Mouse (Mus musculus) ES-Bruce4 (cell line): ENCODE results near the gene Gse1. TPM values are rescaled to one million over a fixed set of nuclear protein-coding genes. Genes with fewer than 3 reads are reported as not detected.
"Not testable (repeated sequence)": the region's sequence is repeated elsewhere in the genome, so short reads cannot be mapped to it uniquely, and the experiment has no call there.

ENCODE experiments used
- H3K27ac ChIP-seq: 2 replicates; pipeline ENCODE4 v1.5.1; 2012; ENCODE audit warnings: low read length, inconsistent platforms; ENCODE audit not compliant: insufficient read depth
- H3K27me3 ChIP-seq: 2 replicates; pipeline ENCODE4 v1.6.1; 2012; ENCODE audit warnings: mild to moderate bottlenecking, low read length, inconsistent platforms; ENCODE audit not compliant: control insufficient read depth, poor library complexity, insufficient read depth, severe bottlenecking
- H3K36me3 ChIP-seq: 2 replicates; pipeline ENCODE4 v1.6.1; 2012; ENCODE audit warnings: inconsistent platforms, mild to moderate bottlenecking, low read length, moderate library complexity; ENCODE audit not compliant: control insufficient read depth, poor library complexity, insufficient read depth, severe bottlenecking
- H3K4me1 ChIP-seq: one replicate; pipeline ENCODE4 v1.8.1; 2011; ENCODE audit warnings: low read length; ENCODE audit not compliant: control insufficient read depth, insufficient read depth
- H3K4me3 ChIP-seq: 2 replicates; pipeline ENCODE4 v1.5.1; 2011; ENCODE audit warnings: low read depth, mild to moderate bottlenecking, low read length
- H3K9ac ChIP-seq: 2 replicates; pipeline ENCODE4 v1.6.1; 2012; ENCODE audit warnings: low read depth, mild to moderate bottlenecking, inconsistent platforms; ENCODE audit not compliant: poor library complexity, severe bottlenecking
- H3K9me3 ChIP-seq: replicated peaks from 2 replicates; pipeline ENCODE4 v1.6.1; 2012; ENCODE audit warnings: mild to moderate bottlenecking, low read length, inconsistent platforms; ENCODE audit not compliant: control insufficient read depth, poor library complexity, insufficient read depth, severe bottlenecking
- CTCF ChIP-seq: IDR thresholded peaks from one replicate; pipeline ENCODE4 v1.8.1; 2011; ENCODE audit warnings: low read depth, low read length
- EP300 ChIP-seq: IDR thresholded peaks from 2 replicates; pipeline ENCODE4 v1.6.1; 2011; ENCODE audit warnings: low read depth, low read length; ENCODE audit not compliant: insufficient read depth
- POLR2A ChIP-seq: IDR thresholded peaks from one replicate; pipeline ENCODE4 v1.8.1; 2011; ENCODE audit warnings: low read length; ENCODE audit not compliant: insufficient read depth
- polyA plus RNA-seq: library from polyadenylated mRNA; stranded (reverse); fragments of >200 nt; gene quantifications from 2 replicates; pipeline ENCODE4 v1.2.4, GENCODE M21; 2011; ENCODE audit warnings: low read depth; ENCODE audit not compliant: missing spikeins, insufficient read depth, insufficient read length

Gse1 gene
- polyA plus RNA-seq, 1 experiment = 31.8 TPM

- H3K27me3 ChIP-seq = no peaks in the 10 kb centered on the region
- H3K9me3 ChIP-seq = no peaks in the 10 kb centered on the region
- no peak overlapping the region for H3K9ac ChIP-seq
- no peak overlapping the region for H3K27ac ChIP-seq
- H3K36me3 ChIP-seq = no peaks in the 10 kb centered on the region
- H3K4me3 ChIP-seq = no peak overlapping the region
- TF ChIP-seq POLR2A (no peak), EP300 (no peak), CTCF (no peak)
- H3K4me1 ChIP-seq = peaks cover 13% of the 10 kb centered on the region
These were observed 138.6 kb downstream of the Gse1 start for GRCm38 (mm10) chr8:120366840-120367239.

- H3K27ac ChIP-seq, H3K36me3 ChIP-seq, H3K27me3 ChIP-seq, H3K9ac ChIP-seq, H3K4me3 ChIP-seq, H3K9me3 ChIP-seq: not testable (repeated sequence)
- peaks cover 12% of the 10 kb centered on the region for H3K4me1 ChIP-seq
These were observed 139.9 kb downstream of the Gse1 start for GRCm38 (mm10) chr8:120368191-120368590.

DNA sequence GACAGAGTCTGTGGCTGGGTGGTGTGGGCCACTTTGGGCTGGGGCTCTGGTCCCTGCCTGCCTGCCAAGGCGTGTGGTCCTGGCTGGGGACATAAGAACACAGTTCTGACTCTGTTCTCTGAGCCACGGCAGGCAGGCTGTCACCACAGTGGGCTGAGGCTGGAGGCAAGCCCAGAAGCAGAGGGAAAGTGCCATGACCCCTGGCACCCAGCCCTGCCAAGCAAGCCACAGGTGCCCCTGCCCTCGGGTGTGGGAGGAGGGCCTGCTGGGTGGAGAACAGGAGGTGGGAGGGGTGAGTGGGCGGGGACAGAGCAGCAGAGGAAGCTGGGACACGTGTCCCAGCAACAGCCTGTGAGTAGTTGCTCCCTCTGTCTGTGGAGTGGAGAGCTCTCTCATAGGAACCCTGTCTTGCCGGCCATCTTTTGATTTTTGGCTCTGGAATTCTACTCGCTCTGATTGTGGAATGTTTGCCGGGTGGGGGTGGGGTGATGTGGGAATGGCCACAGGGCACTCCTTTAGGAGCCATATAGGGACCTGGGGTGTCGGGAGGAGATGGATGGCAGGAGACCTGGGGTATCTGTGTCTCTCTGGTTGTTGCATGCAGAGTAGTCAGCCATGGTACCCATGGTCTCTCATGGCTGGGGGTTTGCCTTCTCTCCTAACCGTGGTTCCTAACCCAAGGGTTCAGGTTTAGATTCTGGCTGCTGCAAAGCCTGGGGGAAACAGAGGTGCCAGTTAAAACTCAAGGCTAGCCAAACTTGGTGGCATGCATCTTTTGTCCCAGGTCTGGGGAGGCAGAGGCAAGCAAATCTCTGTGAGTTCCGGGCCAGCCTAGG lies 140.8 kb downstream of the Gse1 start:
- Histone ChIP-seq H3K4me1 (peaks cover 12% of the 10 kb centered on the region), H3K27me3 (no peaks in the 10 kb centered on the region), H3K9ac (peak overlapping the region; percentile 58), H3K36me3 (no peaks in the 10 kb centered on the region), H3K27ac (peak overlapping the region; percentile 20; the same call in 1 of the 2 replicates), H3K9me3 (no peaks in the 10 kb centered on the region), H3K4me3 (peak overlapping the region; percentile 33)
- TF ChIP-seq CTCF (peak; percentile 40), POLR2A (no peak)

DNA sequence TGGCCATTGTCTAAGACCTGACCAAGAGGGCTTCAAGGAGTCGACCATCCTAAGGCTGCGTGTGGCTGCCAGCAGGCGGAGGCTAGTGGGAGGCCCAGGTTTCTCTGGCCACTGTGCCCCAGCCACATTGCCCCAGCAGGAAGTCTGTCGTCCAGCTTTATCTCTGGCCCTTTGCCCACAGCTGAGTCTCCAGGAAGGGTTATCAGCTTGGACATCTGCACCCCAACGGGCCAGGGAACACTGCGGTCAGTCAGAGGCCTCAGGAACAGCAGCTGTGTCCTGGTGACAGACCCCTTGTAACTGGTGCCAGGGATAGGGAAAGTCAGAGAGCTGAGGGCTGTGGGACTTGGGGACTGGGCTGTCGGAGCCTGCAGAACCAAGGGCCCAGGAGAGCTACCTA lies 141.7 kb downstream of the Gse1 start:
- peaks cover 11% of the 10 kb centered on the region for H3K4me1 ChIP-seq
- no peaks in the 10 kb centered on the region for H3K27me3 ChIP-seq
- no peak overlapping the region for H3K9ac ChIP-seq
- H3K9me3 ChIP-seq = no peaks in the 10 kb centered on the region
- no peaks in the 10 kb centered on the region for H3K36me3 ChIP-seq
- no peak overlapping the region for H3K27ac ChIP-seq
- no peak overlapping the region for H3K4me3 ChIP-seq
- TF ChIP-seq POLR2A (no peak), CTCF (no peak), EP300 (no peak)

GRCm38 (mm10) chr8:120370461-120370860 lies 142.2 kb downstream of the Gse1 start:
- Histone ChIP-seq H3K4me1 (peaks cover 12% of the 10 kb centered on the region), H3K36me3 (no peaks in the 10 kb centered on the region), H3K27me3 (no peaks in the 10 kb centered on the region), H3K9ac (no peak overlapping the region), H3K4me3 (no peak overlapping the region), H3K27ac (no peak overlapping the region), H3K9me3 (no peaks in the 10 kb centered on the region)
- TF ChIP-seq CTCF (peak; percentile 4), POLR2A (no peak), EP300 (no peak)

DNA sequence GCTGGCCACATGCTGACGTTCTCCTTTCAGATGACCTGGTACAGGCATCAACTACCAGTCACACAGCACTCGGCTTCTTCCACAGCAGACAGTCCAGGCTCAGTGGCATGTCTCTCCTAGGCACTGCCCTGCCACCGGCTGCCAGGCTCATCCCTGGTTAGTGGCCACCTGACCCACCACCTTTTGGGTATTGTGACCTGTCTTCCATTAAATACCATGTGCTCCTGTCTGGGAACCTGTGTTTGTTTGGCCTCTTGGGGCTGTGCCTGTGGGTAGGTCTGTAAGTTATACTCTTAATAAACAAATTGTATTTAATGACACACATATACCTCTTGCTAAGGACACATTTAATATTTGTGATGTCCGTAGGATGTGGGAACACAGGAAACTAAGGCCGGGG lies 142.9 kb downstream of the Gse1 start:
- no peaks in the 10 kb centered on the region for H3K27me3 ChIP-seq

More for the DNA sequence above, 142.9 kb downstream of the Gse1 start:
- no peak overlapping the region for H3K4me3 ChIP-seq
- H3K9me3 ChIP-seq = no peaks in the 10 kb centered on the region
- no peak overlapping the region for H3K27ac ChIP-seq
- H3K4me1 ChIP-seq = peaks cover 14% of the 10 kb centered on the region
- H3K36me3 ChIP-seq = no peaks in the 10 kb centered on the region
- TF ChIP-seq EP300 (no peak), POLR2A (no peak), CTCF (no peak)
- no peak overlapping the region for H3K9ac ChIP-seq
